In genomic region chr1:73770631-73771030, GRCm38 (mm10) we compare ENCODE assay signal across 22 mouse cellular contexts.
DNase-seq lines count a peak whose midpoint lies in the region; ATAC-seq and TF ChIP-seq lines count a peak whose summit lies in the region.
"Had no signal": no experiment of that assay in that cellular context is flagged by ENCODE, and none has a peak within 500 bp of the region (broad histone marks: within the 10 kb centered on the region; RNA-seq: fewer than 3 reads in every experiment).

No protein-coding gene starts in this region.

- no peaks in the 10 kb centered on the region for H3K27me3 ChIP-seq in forebrain, embryonic 14.5 days (replicated peaks; ENCODE audit: control insufficient read depth, insufficient read depth, low read length)
- H3K27me3 ChIP-seq in forebrain, embryonic 15.5 days: no peaks in the 10 kb centered on the region
- no peaks in the 10 kb centered on the region for H3K27me3 ChIP-seq in midbrain, embryonic 14.5 days (ENCODE audit: control insufficient read depth, insufficient read depth, low read length)
- H3K27me3 ChIP-seq in midbrain, postnatal 0 days (ENCODE audit: insufficient read depth, low read length): no peaks in the 10 kb centered on the region
- H3K27me3 ChIP-seq: heart, embryonic 15.5 days; hindbrain, embryonic 15.5 days; liver, embryonic 15.5 days; midbrain, embryonic 15.5 days; neural tube, embryonic 13.5 days had no signal

- 72% methylated on average over 5 of the region's 5 CpGs for WGBS in forebrain, embryonic 14.5 days
- WGBS in forebrain, embryonic 15.5 days: 78% methylated on average over 5 of the region's 5 CpGs
- WGBS in midbrain, embryonic 14.5 days: 76% methylated on average over 5 of the region's 5 CpGs
- 73% methylated on average over 5 of the region's 5 CpGs for WGBS in midbrain, postnatal 0 days

- TF ChIP-seq CTCF in midbrain, postnatal 0 days (IDR thresholded peaks at IDR 0.05): no peak
- TF ChIP-seq CTCF in brain, embryonic 14.5 days (IDR thresholded peaks at IDR 0.05; ENCODE audit: borderline replicate concordance, extremely low read depth, insufficient read depth, insufficient read length): no peak

- ATAC-seq in forebrain, embryonic 14.5 days: no peak
- no peak for ATAC-seq in forebrain, embryonic 15.5 days (replicated peaks)
- ATAC-seq in midbrain, embryonic 14.5 days (ENCODE audit: low FRiP score, low TSS enrichment): no peak
- ATAC-seq in midbrain, postnatal 0 days (ENCODE audit: low FRiP score): no peak
- ATAC-seq: midbrain, embryonic 15.5 days; Patski had no signal

- no peaks in the 10 kb centered on the region for H3K36me3 ChIP-seq in forebrain, embryonic 14.5 days (ENCODE audit: control insufficient read depth, insufficient read depth, low read length)
- H3K36me3 ChIP-seq in forebrain, embryonic 15.5 days: no peaks in the 10 kb centered on the region
- no peaks in the 10 kb centered on the region for H3K36me3 ChIP-seq in midbrain, embryonic 14.5 days (ENCODE audit: control insufficient read depth, insufficient read depth, low read length)
- H3K36me3 ChIP-seq in midbrain, postnatal 0 days (ENCODE audit: insufficient read depth, low read length): no peaks in the 10 kb centered on the region
- H3K36me3 ChIP-seq: embryonic facial prominence, embryonic 10.5 days; heart, embryonic 15.5 days; hindbrain, embryonic 15.5 days; limb, embryonic 10.5 days; liver, embryonic 15.5 days; midbrain, embryonic 15.5 days; neural tube, embryonic 13.5 days had no signal

- no peak overlapping the region for H3K9ac ChIP-seq in forebrain, embryonic 14.5 days (ENCODE audit: low read length)
- no peak overlapping the region for H3K9ac ChIP-seq in forebrain, embryonic 15.5 days (replicated peaks)
- H3K9ac ChIP-seq in midbrain, embryonic 14.5 days (replicated peaks; ENCODE audit: low read length): no peak overlapping the region
- H3K9ac ChIP-seq in midbrain, postnatal 0 days (replicated peaks; ENCODE audit: low read length, poor library complexity, severe bottlenecking): no peak overlapping the region
- H3K9ac ChIP-seq: heart, embryonic 15.5 days; hindbrain, embryonic 15.5 days; liver, embryonic 15.5 days; midbrain, embryonic 15.5 days; neural tube, embryonic 13.5 days had no signal

- no peak overlapping the region for H3K4me2 ChIP-seq in forebrain, embryonic 14.5 days (ENCODE audit: low read length)
- H3K4me2 ChIP-seq in forebrain, embryonic 15.5 days (replicated peaks): no peak overlapping the region
- H3K4me2 ChIP-seq in midbrain, embryonic 14.5 days (ENCODE audit: low read length): no peak overlapping the region
- no peak overlapping the region for H3K4me2 ChIP-seq in midbrain, postnatal 0 days (ENCODE audit: low read depth, low read length, poor library complexity, severe bottlenecking)
- H3K4me2 ChIP-seq: heart, embryonic 15.5 days; hindbrain, embryonic 15.5 days; liver, embryonic 15.5 days; midbrain, embryonic 15.5 days; neural tube, embryonic 13.5 days had no signal

- no peaks in the 10 kb centered on the region for H3K4me1 ChIP-seq in forebrain, embryonic 14.5 days (ENCODE audit: control insufficient read depth, insufficient read depth, low read length)
- no peaks in the 10 kb centered on the region for H3K4me1 ChIP-seq in forebrain, embryonic 15.5 days
- H3K4me1 ChIP-seq in midbrain, embryonic 14.5 days (ENCODE audit: control insufficient read depth, insufficient read depth, low read length): 0 out of 2 replicates have a peak, but pooled peaks cover 3% of the 10 kb centered on the region
- no peaks in the 10 kb centered on the region for H3K4me1 ChIP-seq in midbrain, postnatal 0 days (ENCODE audit: insufficient read depth, low read length)
- H3K4me1 ChIP-seq: heart, embryonic 15.5 days; hindbrain, embryonic 15.5 days; liver, embryonic 15.5 days; midbrain, embryonic 15.5 days; neural tube, embryonic 13.5 days had no signal

- H3K4me3 ChIP-seq in forebrain, embryonic 14.5 days (ENCODE audit: low read depth, low read length): no peak overlapping the region
- no peak overlapping the region for H3K4me3 ChIP-seq in forebrain, embryonic 15.5 days
- no peak overlapping the region for H3K4me3 ChIP-seq in midbrain, embryonic 14.5 days (replicated peaks; ENCODE audit: low read depth, low read length)
- H3K4me3 ChIP-seq in midbrain, postnatal 0 days (ENCODE audit: low read depth, low read length): no peak overlapping the region
- H3K4me3 ChIP-seq: embryonic facial prominence, embryonic 10.5 days; heart, embryonic 15.5 days; hindbrain, embryonic 15.5 days; limb, embryonic 10.5 days; liver, embryonic 15.5 days; midbrain, embryonic 15.5 days; myocyte; neural tube, embryonic 13.5 days had no signal

- peak; percentile 19 for DNase-seq in forebrain, embryonic 14.5 days (ENCODE audit: low spot score)
- peak; percentile 21 for DNase-seq in midbrain, embryonic 14.5 days
- no peak for DNase-seq in midbrain, postnatal 0 days (ENCODE audit: low spot score)
- DNase-seq in brain, embryonic 14.5 days (ENCODE audit: low read depth): peak; percentile 39
- peak; percentile 4 to 21 for DNase-seq in cerebellum, postnatal 10 days
- no peak for DNase-seq in thymus, postnatal 0 days (ENCODE audit: low spot score)
- no peak for DNase-seq in gastrocnemius, postnatal 25 days
- DNase-seq: adrenal gland, postnatal 36 days; heart, postnatal 4 days; liver; lung, postnatal 4 days; thymus, postnatal 4 days had no signal

- no peak overlapping the region for H3K27ac ChIP-seq in forebrain, embryonic 14.5 days (ENCODE audit: low read depth, low read length)
- no peak overlapping the region for H3K27ac ChIP-seq in forebrain, embryonic 15.5 days (replicated peaks)
- no peak overlapping the region for H3K27ac ChIP-seq in midbrain, embryonic 14.5 days (replicated peaks; ENCODE audit: low read depth, low read length)
- no peak overlapping the region for H3K27ac ChIP-seq in midbrain, postnatal 0 days (ENCODE audit: low read depth, low read length)
- H3K27ac ChIP-seq: embryonic facial prominence, embryonic 10.5 days; heart, embryonic 15.5 days; hindbrain, embryonic 15.5 days; limb, embryonic 10.5 days; liver, embryonic 15.5 days; midbrain, embryonic 15.5 days; neural tube, embryonic 13.5 days had no signal

- TF ChIP-seq POLR2A in brain, embryonic 14.5 days (IDR thresholded peaks at IDR 0.05; ENCODE audit: borderline replicate concordance, extremely low read depth, insufficient read depth, insufficient read length, poor library complexity, severe bottlenecking): no peak

- H3K9me3 ChIP-seq in forebrain, embryonic 14.5 days (replicated peaks; ENCODE audit: control insufficient read depth, low read length): no peaks in the 10 kb centered on the region
- no peaks in the 10 kb centered on the region for H3K9me3 ChIP-seq in forebrain, embryonic 15.5 days
- H3K9me3 ChIP-seq in midbrain, embryonic 14.5 days (ENCODE audit: control insufficient read depth, low read length): no peaks in the 10 kb centered on the region
- no peaks in the 10 kb centered on the region for H3K9me3 ChIP-seq in midbrain, postnatal 0 days (ENCODE audit: low read length)
- H3K9me3 ChIP-seq: embryonic facial prominence, embryonic 10.5 days; heart, embryonic 15.5 days; hindbrain, embryonic 15.5 days; limb, embryonic 10.5 days; liver, embryonic 15.5 days; midbrain, embryonic 15.5 days; neural tube, embryonic 13.5 days had no signal

Comparison
In these comparisons a context has a peak if more than half of its experiments do, and no peak if none do; other contexts are left out.
1. DNase-seq: peak in forebrain, embryonic 14.5 days (single experiment), midbrain, embryonic 14.5 days (single experiment), brain, embryonic 14.5 days (single experiment) and cerebellum, postnatal 10 days (2 of 2); none in midbrain, postnatal 0 days (single experiment), thymus, postnatal 0 days (single experiment) and gastrocnemius, postnatal 25 days (single experiment).